In the genomic region with DNA sequence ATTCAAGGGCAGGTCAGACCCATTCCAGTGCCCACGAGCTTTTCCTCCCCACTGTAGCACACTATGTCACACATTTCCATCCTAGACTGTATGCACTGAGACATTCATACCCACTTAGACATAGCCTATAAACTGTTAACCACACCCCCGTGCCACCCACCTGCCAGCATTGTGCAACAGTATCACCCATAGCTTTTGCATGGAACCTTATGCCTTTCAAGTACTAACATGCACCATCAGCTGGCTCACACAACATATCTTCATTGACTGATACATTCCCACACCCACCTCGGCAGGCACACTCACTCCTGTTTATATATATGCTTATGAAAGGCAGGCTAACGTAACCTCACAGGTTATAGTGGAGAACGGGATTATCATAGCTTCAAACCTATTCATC, we compare ENCODE assay signal across 10 mouse cellular contexts. TPM values are rescaled to one million over a fixed set of nuclear protein-coding genes. Genes with fewer than 3 reads are reported as not detected.
DNase-seq lines count a peak whose midpoint lies in the region; ATAC-seq and TF ChIP-seq lines count a peak whose summit lies in the region.
"Had no signal": no experiment of that assay in that cellular context is flagged by ENCODE, and none has a peak within 500 bp of the region (broad histone marks: within the 10 kb centered on the region; RNA-seq: fewer than 3 reads in every experiment).

No protein-coding gene starts in this region.

- no peak overlapping the region for H3K27ac ChIP-seq in hindbrain, embryonic 15.5 days (replicated peaks)
- H3K27ac ChIP-seq in hindbrain, embryonic 10.5 days: no peak overlapping the region
- H3K27ac ChIP-seq in stomach, embryonic 16.5 days (ENCODE audit: low read length): peak overlapping the region; percentile 58
- H3K27ac ChIP-seq in stomach, postnatal 0 days (replicated peaks): no peak overlapping the region; the same call in 1 of the 2 replicates

- ATAC-seq in CD4-positive, CD25-positive, alpha-beta regulatory T cell, adult 4 months: no peak
- no peak for ATAC-seq in hindbrain, embryonic 15.5 days (ENCODE audit: low FRiP score, low read depth)
- no peak for ATAC-seq in stomach, embryonic 16.5 days (ENCODE audit: insufficient read depth, low FRiP score)
- no peak for ATAC-seq in stomach, postnatal 0 days (ENCODE audit: low FRiP score, low TSS enrichment)
- ATAC-seq in megakaryocyte progenitor cell, adult 5-6 weeks (replicated peaks; ENCODE audit: poor library complexity): peak; percentile 8

- H3K4me1 ChIP-seq in hindbrain, embryonic 15.5 days (replicated peaks): peaks cover 40% of the 10 kb centered on the region
- peaks cover 57% of the 10 kb centered on the region for H3K4me1 ChIP-seq in hindbrain, embryonic 10.5 days (replicated peaks)
- peaks cover 33% of the 10 kb centered on the region for H3K4me1 ChIP-seq in stomach, embryonic 16.5 days (ENCODE audit: control insufficient read depth, insufficient read depth, low read length)
- peaks cover 13% of the 10 kb centered on the region for H3K4me1 ChIP-seq in stomach, postnatal 0 days (replicated peaks; ENCODE audit: control insufficient read depth, insufficient read depth)

- no peak overlapping the region for H3K9ac ChIP-seq in hindbrain, embryonic 15.5 days
- H3K9ac ChIP-seq in stomach, embryonic 16.5 days (ENCODE audit: low read length): no peak overlapping the region
- H3K9ac ChIP-seq in stomach, postnatal 0 days (ENCODE audit: low read length): no peak overlapping the region

- H3K27me3 ChIP-seq in hindbrain, embryonic 15.5 days: no peaks in the 10 kb centered on the region
- peaks cover 49% of the 10 kb centered on the region for H3K27me3 ChIP-seq in hindbrain, embryonic 10.5 days (ENCODE audit: insufficient read depth, poor library complexity, severe bottlenecking)
- H3K27me3 ChIP-seq in stomach, embryonic 16.5 days (ENCODE audit: control insufficient read depth, insufficient read depth, low read length): no peaks in the 10 kb centered on the region
- no peaks in the 10 kb centered on the region for H3K27me3 ChIP-seq in stomach, postnatal 0 days (ENCODE audit: control insufficient read depth, insufficient read depth, low read length)

- peak overlapping the region; percentile 96 for H3K4me2 ChIP-seq in hindbrain, embryonic 15.5 days
- H3K4me2 ChIP-seq in stomach, embryonic 16.5 days (ENCODE audit: low read depth, low read length): no peak overlapping the region
- no peak overlapping the region for H3K4me2 ChIP-seq in stomach, postnatal 0 days (replicated peaks; ENCODE audit: low read depth)

- no peak for TF ChIP-seq EP300 in stomach, postnatal 0 days (optimal IDR thresholded peaks at IDR 0.05)

- TF ChIP-seq CTCF in stomach, postnatal 0 days (IDR thresholded peaks at IDR 0.05; ENCODE audit: low read depth): no peak

- no peaks in the 10 kb centered on the region for H3K36me3 ChIP-seq in hindbrain, embryonic 15.5 days
- H3K36me3 ChIP-seq in hindbrain, embryonic 10.5 days: no peaks in the 10 kb centered on the region
- H3K36me3 ChIP-seq in stomach, embryonic 16.5 days (ENCODE audit: control insufficient read depth, insufficient read depth, low read length): no peaks in the 10 kb centered on the region
- H3K36me3 ChIP-seq in stomach, postnatal 0 days (ENCODE audit: control insufficient read depth, insufficient read depth, low read length): no peaks in the 10 kb centered on the region

- no peak overlapping the region for H3K4me3 ChIP-seq in hindbrain, embryonic 15.5 days
- no peak overlapping the region for H3K4me3 ChIP-seq in hindbrain, embryonic 10.5 days
- no peak overlapping the region for H3K4me3 ChIP-seq in stomach, embryonic 16.5 days (replicated peaks; ENCODE audit: low read length)
- no peak overlapping the region for H3K4me3 ChIP-seq in stomach, postnatal 0 days (ENCODE audit: low read depth, low read length)

- H3K9me3 ChIP-seq in hindbrain, embryonic 15.5 days: no peaks in the 10 kb centered on the region
- H3K9me3 ChIP-seq in hindbrain, embryonic 10.5 days: no peaks in the 10 kb centered on the region
- no peaks in the 10 kb centered on the region for H3K9me3 ChIP-seq in stomach, embryonic 16.5 days (replicated peaks; ENCODE audit: control insufficient read depth, low read length)
- H3K9me3 ChIP-seq in stomach, postnatal 0 days (ENCODE audit: control insufficient read depth, low read length): no peaks in the 10 kb centered on the region

- WGBS in hindbrain, embryonic 15.5 days: 77% methylated on average over 5 of the region's 5 CpGs
- WGBS in hindbrain, embryonic 10.5 days: 77% methylated on average over 5 of the region's 5 CpGs
- WGBS in stomach, embryonic 16.5 days: 51% methylated on average over 5 of the region's 5 CpGs
- WGBS in stomach, postnatal 0 days: 45% methylated on average over 5 of the region's 5 CpGs

- peak; percentile 26 for DNase-seq in CD4-positive, CD25-positive, alpha-beta regulatory T cell, adult 2 months (ENCODE audit: low read depth, low spot score)
- DNase-seq in hindbrain, embryonic 10.5 days (ENCODE audit: low spot score): no peak
- no peak for DNase-seq in stomach, postnatal 0 days (ENCODE audit: low spot score)
- no peak for DNase-seq in cerebellum, adult 9-11 months
- DNase-seq: adrenal gland, postnatal 25 days; cerebellum, adult 18-20 months had no signal

RNA-seq across cellular contexts. Expression of gene Atp2b4, which starts 0.9 kb away (rescaled TPM):
- polyA plus RNA-seq in CD4-positive, CD25-positive, alpha-beta regulatory T cell, adult 4 months (2017; shearing (Covaris generic)): 10 to 100 TPM in 1 of 2 experiments, 1 to 10 TPM in 1; 9.6 to 12.8 TPM
- 11.8 and 12.4 TPM in 2 replicates for polyA plus RNA-seq in hindbrain, embryonic 15.5 days (2015; fragmentation: Nextera tagmentation; extraction: Ambion mirVana)
- 4.2 and 4.6 TPM in 2 replicates for polyA plus RNA-seq in hindbrain, embryonic 10.5 days (2016; fragmentation: Nextera tagmentation; extraction: Ambion mirVana)
- polyA plus RNA-seq in stomach, embryonic 16.5 days (2015; fragmentation: Nextera tagmentation; extraction: Ambion mirVana): 22.3 and 23.9 TPM in 2 replicates
- 9.0 and 13.5 TPM in 2 replicates for polyA plus RNA-seq in stomach, postnatal 0 days (2015; fragmentation: Nextera tagmentation; extraction: Ambion mirVana)
- 33.6 and 40.5 TPM in 2 replicates for total RNA-seq in megakaryocyte progenitor cell, adult 5-6 weeks (2015)
- 30.7 and 34.7 TPM in 2 replicates for total RNA-seq in megakaryocyte progenitor cell, adult 5-6 weeks (2017)
